Mouse (Mus musculus) inflammation-experienced regulatory T-cells, adult 6 months (primary cell): ENCODE measurements around the gene Akap10. TPM values are rescaled to one million over a fixed set of nuclear protein-coding genes. Genes with fewer than 3 reads are reported as not detected.
A peak's percentile ranks its signal among the peaks of the same experiment; 100 is the strongest.
"Not testable (repeated sequence)": the region's sequence is repeated elsewhere in the genome, so short reads cannot be mapped to it uniquely, and the experiment has no call there.

Experiments used
- ATAC-seq: one replicate; pipeline ENCODE4 v1.8.0; 2017
- polyA plus RNA-seq, 3 experiments: library from polyadenylated mRNA; unstranded; fragments of 100-300 nt; shearing (Covaris generic); gene quantifications; one replicate each; pipeline ENCODE4 v1.2.1; 2017

The Akap10 gene
- polyA plus RNA-seq, 3 experiments from 2014 or later = 20.6 to 26.9 (median 20.9) TPM

GRCm38 (mm10) chr11:61930640-61931586, 861 bp upstream of the Akap10 start:
- ATAC-seq = peak; percentile 5

GRCm38 (mm10) chr11:61929323-61930097, 542 bp downstream of the Akap10 start:
- peak; percentile 8 for ATAC-seq

- no peak for ATAC-seq
These were observed 6.7 kb downstream of the Akap10 start for GRCm38 (mm10) chr11:61923309-61923708.

- no peak for ATAC-seq
These were observed 10.3 kb downstream of the Akap10 start for GRCm38 (mm10) chr11:61919702-61920101.

GRCm38 (mm10) chr11:61908315-61908714, 21.7 kb downstream of the Akap10 start:
- ATAC-seq = no peak

- no peak for ATAC-seq
These were observed 47.9 kb downstream of the Akap10 start for GRCm38 (mm10) chr11:61882183-61882582.

GRCm38 (mm10) chr11:61879921-61880320, 50.1 kb downstream of the Akap10 start:
- no peak for ATAC-seq

- no peak for ATAC-seq
These were observed 58.2 kb downstream of the Akap10 start for GRCm38 (mm10) chr11:61871881-61872280.

GRCm38 (mm10) chr11:61866856-61867255, 63.2 kb downstream of the Akap10 start:
- no peak for ATAC-seq

- ATAC-seq = no peak
These were observed 68.1 kb downstream of the Akap10 start for GRCm38 (mm10) chr11:61861781-61862547.

- no peak for ATAC-seq
These were observed 70.7 kb downstream of the Akap10 start for GRCm38 (mm10) chr11:61859316-61859715.

GRCm38 (mm10) chr11:61855539-61855938, 74.5 kb downstream of the Akap10 start:
- ATAC-seq = no peak

GRCm38 (mm10) chr11:61854988-61855411, 75.1 kb downstream of the Akap10 start, which contains the start of gene Ulk2:
Ulk2 (minus strand) TSS chr11:61855073.
- peak; percentile 76 for ATAC-seq

- ATAC-seq = peak; percentile 71
These were observed 75.7 kb downstream of the Akap10 start for GRCm38 (mm10) chr11:61854211-61854987.

- ATAC-seq = no peak
These were observed 76.4 kb downstream of the Akap10 start for GRCm38 (mm10) chr11:61853659-61854058.

GRCm38 (mm10) chr11:61852916-61853315, 77.1 kb downstream of the Akap10 start:
- no peak for ATAC-seq

- ATAC-seq = no peak
These were observed 78.9 kb downstream of the Akap10 start for GRCm38 (mm10) chr11:61851195-61851594.

- not testable (repeated sequence) for ATAC-seq
These were observed 89.4 kb downstream of the Akap10 start for GRCm38 (mm10) chr11:61840663-61841062.

- no peak for ATAC-seq
These were observed 90.1 kb downstream of the Akap10 start for GRCm38 (mm10) chr11:61839940-61840339.

GRCm38 (mm10) chr11:61839182-61839581, 90.9 kb downstream of the Akap10 start:
- no peak for ATAC-seq
